Mouse (Mus musculus) liver, postnatal 0 days (tissue): ENCODE data around the gene Gstt3.

Experiments used
- CTCF ChIP-seq: sonication (generic); IDR thresholded peaks from 2 replicates; pipeline ENCODE4 v1.5.1; 2016; ENCODE audit warnings: antibody characterized with exemption, low read depth
- EP300 ChIP-seq: IDR thresholded peaks from 2 replicates; pipeline ENCODE4 v1.6.1; 2016; ENCODE audit warnings: antibody characterized with exemption, low read depth, mild to moderate bottlenecking

DNA sequence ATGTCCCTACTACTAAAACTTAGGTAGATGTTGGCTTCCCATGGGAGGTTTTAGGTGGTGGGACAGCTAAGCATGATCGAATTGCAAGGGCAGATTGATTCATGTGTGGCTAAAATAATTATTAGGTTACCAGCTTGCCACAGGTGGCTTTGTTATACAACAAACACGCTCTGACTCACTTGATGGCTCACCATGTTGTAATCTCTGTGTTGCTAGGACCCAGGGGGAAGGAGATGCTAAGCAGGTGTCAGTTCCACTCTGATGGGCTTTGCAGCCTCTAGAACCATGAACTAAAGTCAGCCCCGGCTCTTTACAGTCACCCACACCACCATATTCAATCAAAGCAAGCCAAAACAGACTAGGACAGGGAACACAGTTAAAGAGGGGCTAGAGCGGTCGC, 38.7 kb upstream of the Gstt3 start:
- TF ChIP-seq EP300 (no peak), CTCF (no peak)
